Mouse (Mus musculus): ENCODE measurements at regions not wholly inside any gene's neighbourhood (a gene's known extent, or its start where the extent isn't known, plus 50 kb on each side); places are given as distances from the start of the nearest gene placed in this dataset.

DNA sequence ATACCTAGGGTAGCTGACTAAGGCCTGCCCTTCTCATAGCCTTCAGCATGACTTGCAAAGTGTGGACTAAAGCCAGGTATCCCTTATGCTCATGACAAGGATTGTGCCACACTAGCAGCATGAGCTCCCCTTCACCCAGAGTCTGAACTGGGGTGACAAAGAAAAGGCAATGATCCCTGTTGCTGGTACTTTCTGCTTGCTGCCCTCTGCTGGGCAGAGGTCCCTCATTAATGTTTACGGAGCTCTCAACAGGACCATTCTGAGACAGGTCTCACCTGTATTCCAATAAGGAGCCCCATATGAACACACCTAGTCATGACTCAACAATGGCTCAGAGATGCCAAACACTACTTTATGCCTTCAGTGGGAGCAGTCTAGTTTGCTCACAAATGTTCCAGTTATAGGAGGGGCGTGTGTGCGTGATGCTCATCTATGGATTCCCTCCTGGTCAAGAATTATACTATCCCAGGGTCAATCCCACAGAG is 52.0 kb upstream of the Shh start:
- TF ChIP-seq CTCF (IDR thresholded peaks at IDR 0.05; ENCODE audit: extremely low read depth, insufficient read depth, low read length), result no peak
- no peak for TF ChIP-seq POLR2A (IDR thresholded peaks at IDR 0.05; ENCODE audit: extremely low read depth, insufficient read depth, low read length)
